Mouse (Mus musculus): ENCODE measurements around the gene Abcc10.

DNA sequence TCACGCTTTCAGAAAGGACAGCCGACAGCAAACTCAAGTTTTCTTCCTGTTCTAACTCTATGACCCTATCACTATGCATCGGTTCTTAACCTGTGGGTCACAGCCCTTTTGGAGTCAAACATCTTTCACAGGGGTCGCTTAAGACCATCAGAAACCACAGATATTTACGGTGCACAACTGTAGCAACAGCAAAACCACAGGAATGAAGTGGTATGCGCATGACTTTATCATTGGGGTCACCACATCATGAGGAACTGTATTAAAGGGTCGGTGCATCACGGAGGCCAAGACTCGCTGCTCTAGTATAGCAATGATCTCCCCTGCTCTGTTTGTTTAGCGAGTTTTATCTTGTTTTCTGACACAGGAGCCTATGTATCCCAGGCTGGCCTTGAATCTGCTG lies 12.3 kb downstream of the Abcc10 start:
- TF ChIP-seq POLR2A (IDR thresholded peaks at IDR 0.05; ENCODE audit: insufficient read depth, low read length) (no peak), CTCF (IDR thresholded peaks at IDR 0.05; ENCODE audit: low read depth, low read length) (no peak), EP300 (IDR thresholded peaks at IDR 0.05; ENCODE audit: insufficient read depth, low read depth, low read length) (no peak)

Measured in ES-Bruce4 (cell line).